Mouse (Mus musculus) effector memory CD4-positive, alpha-beta T cell, adult 7 months (primary cell): ENCODE measurements around the gene Tcaim. TPM values are rescaled to one million over a fixed set of nuclear protein-coding genes. Genes with fewer than 3 reads are reported as not detected.

Experiments
- polyA plus RNA-seq: library from polyadenylated mRNA; unstranded; fragments of 100-300 nt; shearing (Covaris generic); gene quantifications from one replicate; pipeline ENCODE4 v1.2.1, GENCODE M21; 2017

Tcaim gene
- 9.3 TPM for polyA plus RNA-seq

DNA sequence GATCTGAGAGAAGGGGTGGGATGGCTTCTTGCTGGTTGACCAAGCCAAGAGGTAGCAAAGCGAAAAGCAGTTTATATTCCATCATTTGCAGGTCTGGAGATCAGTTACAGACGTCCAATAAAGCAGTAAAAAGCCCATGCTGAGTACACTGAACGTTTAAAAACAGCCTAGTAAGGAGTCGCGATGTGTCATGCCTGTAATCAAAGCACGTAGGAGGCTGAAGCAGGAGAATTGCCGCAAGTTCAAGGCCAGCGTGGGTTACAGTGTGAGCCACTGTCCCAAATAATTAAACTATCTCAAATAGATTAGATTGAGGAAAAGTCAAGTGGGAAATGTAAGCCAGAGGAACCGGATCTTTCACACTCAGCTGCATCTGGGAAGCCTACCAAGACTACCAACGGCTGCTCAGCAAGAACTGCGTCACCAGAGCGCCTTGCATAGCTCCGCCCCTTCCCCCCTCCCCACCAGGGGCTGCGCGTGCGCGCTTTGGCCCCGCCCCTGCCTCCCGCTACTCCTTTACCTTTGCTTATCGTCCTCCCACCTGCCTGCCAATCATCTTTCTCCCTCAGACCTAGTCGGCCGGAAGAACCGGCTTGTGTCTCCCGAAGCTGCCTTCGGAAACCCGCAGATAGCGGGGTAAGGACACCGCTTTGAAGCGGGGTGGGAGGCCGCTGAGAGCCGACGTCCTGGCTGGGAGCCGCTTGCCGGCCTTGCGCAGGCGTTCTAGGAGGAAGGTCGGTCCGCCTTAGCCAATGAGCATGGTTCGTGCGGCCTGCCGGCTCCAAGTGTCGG, at the start of gene Tcaim:
Tcaim (plus strand) TSS at position 487 of the 792 bp plus-strand sequence.

GRCm38 (mm10) chr9:122843760-122844159, 38.4 kb downstream of the Tcaim start, which contains the start of gene Gm35549:
Gene Gm35549, minus strand, starts transcription at chr9:122844035.

DNA sequence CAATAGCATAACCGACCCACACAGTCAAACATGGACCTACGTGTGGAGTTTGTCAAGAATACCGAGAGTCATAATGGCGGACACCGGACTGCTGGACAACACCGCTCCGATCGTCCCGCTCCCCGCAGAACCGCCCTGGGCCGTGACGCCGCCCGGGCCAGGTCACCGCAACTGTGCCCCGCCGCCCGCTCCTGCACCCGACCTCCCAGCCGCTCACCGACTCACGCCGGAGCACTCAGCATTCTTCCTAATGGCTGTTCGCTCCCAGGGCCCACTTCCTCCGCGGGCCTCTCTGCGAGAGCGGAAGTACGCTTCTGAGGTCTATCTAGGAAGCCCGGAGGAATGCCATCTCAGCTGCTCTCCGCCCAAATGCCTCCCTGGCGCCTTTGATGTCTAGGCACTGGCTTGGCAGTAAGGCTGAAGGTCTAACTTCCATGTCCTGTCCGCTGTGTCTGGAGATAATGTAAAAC, 60.4 kb downstream of the Tcaim start, which contains the start of gene Zfp445:
Zfp445 (minus strand) TSS at position 310 of the 470 bp plus-strand sequence.

DNA sequence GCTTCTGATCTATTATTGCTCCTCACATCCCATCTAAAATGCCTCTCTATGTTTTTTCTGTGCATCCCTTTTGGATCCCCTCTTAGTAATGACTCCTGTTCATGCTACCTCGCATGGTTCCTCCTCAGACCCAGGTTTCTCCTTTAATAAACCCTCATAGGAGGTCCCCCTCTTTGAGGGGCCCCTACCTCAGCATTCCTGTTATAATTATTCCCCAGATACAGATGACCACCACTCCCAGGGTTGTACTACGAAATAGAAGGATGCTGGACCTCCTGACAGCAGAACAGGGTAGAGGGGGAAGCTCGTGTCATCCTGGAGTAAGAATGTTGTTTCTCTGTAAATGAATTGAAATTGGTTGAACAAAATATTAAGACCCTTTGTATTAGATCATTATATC, 80.0 kb downstream of the Tcaim start, which contains the start of gene Zkscan7:
Zkscan7 (plus strand) TSS at position 301 of the 400 bp plus-strand sequence.

Other genes with a start within 250 kb of the Tcaim start
- gene Topaz1, start 58.2 kb upstream of the Tcaim start, polyA plus RNA-seq = not detected
- not detected for gene Gm35549, start 38.5 kb downstream of the Tcaim start, polyA plus RNA-seq
- 50.3 TPM for gene Zfp445, start 60.5 kb downstream of the Tcaim start, polyA plus RNA-seq
- 2.5 TPM for gene Zkscan7, start 80.1 kb downstream of the Tcaim start, polyA plus RNA-seq
- 0.24 TPM for gene Zfp105, start 117.5 kb downstream of the Tcaim start, polyA plus RNA-seq
- 27.5 TPM for gene 1110059G10Rik, start 145.5 kb downstream of the Tcaim start, polyA plus RNA-seq
- gene Kif15, start 145.5 kb downstream of the Tcaim start, polyA plus RNA-seq = 3.2 TPM
- gene Tmem42, start 215.8 kb downstream of the Tcaim start, polyA plus RNA-seq = 14.2 TPM
- gene Tgm4, start 229.2 kb downstream of the Tcaim start, polyA plus RNA-seq = 1.1 TPM